Mouse (Mus musculus): ENCODE measurements around the gene Farp1. TPM values are rescaled to one million over a fixed set of nuclear protein-coding genes. Genes with fewer than 3 reads are reported as not detected.

Gene Farp1
- total and polyA plus RNA-seq, 3 experiments = 6.4 to 11.1 (median 10.9) TPM

GRCm38 (mm10) chr14:121210318-121210717 is 175.3 kb downstream of the Farp1 start:
- no peak for TF ChIP-seq POLR2A (IDR thresholded peaks at IDR 0.05; ENCODE audit: insufficient read depth, low read depth, low read length)
- no peak for TF ChIP-seq CTCF (IDR thresholded peaks at IDR 0.05)
- TF ChIP-seq EP300 (IDR thresholded peaks at IDR 0.05; ENCODE audit: insufficient read depth, low read depth, low read length) = no peak
- H3K36me3 ChIP-seq (ENCODE audit: control insufficient read depth, insufficient read depth, low read length) = no peaks in the 10 kb centered on the region

GRCm38 (mm10) chr14:121213650-121214049 is 178.7 kb downstream of the Farp1 start:
- DNase-seq = no peak
- TF ChIP-seq POLR2A (IDR thresholded peaks at IDR 0.05; ENCODE audit: insufficient read depth, low read depth, low read length) = no peak
- TF ChIP-seq CTCF (IDR thresholded peaks at IDR 0.05) = no peak
- TF ChIP-seq EP300 (IDR thresholded peaks at IDR 0.05; ENCODE audit: insufficient read depth, low read depth, low read length) = no peak
- Histone ChIP-seq H3K4me3 (no peak overlapping the region), H3K27ac (no peak overlapping the region), H3K27me3 (ENCODE audit: control insufficient read depth, insufficient read depth, low read length) (no peaks in the 10 kb centered on the region), H3K9ac (ENCODE audit: low read depth, low read length) (no peak overlapping the region), H3K4me1 (ENCODE audit: control insufficient read depth, insufficient read depth, low read length) (no peaks in the 10 kb centered on the region), H3K36me3 (ENCODE audit: control insufficient read depth, insufficient read depth, low read length) (no peaks in the 10 kb centered on the region), H3K79me2 (replicated peaks; ENCODE audit: control insufficient read depth, insufficient read depth, low read length) (no peaks in the 10 kb centered on the region)
- intact Hi-C loops (cut with DNase I) = no loop called here
- WGBS = 87% methylated on average over 4 of the region's 4 CpGs

More at GRCm38 (mm10) chr14:121210318-121210717, 175.3 kb downstream of the Farp1 start:
- intact Hi-C loops (cut with DNase I) = no loop called here
- Histone ChIP-seq H3K9ac (ENCODE audit: low read depth, low read length) (no peak overlapping the region), H3K4me1 (ENCODE audit: control insufficient read depth, insufficient read depth, low read length) (peaks cover under 1% of the 10 kb centered on the region), H3K4me3 (no peak overlapping the region), H3K27ac (no peak overlapping the region), H3K27me3 (ENCODE audit: control insufficient read depth, insufficient read depth, low read length) (no peaks in the 10 kb centered on the region), H3K79me2 (replicated peaks; ENCODE audit: control insufficient read depth, insufficient read depth, low read length) (no peaks in the 10 kb centered on the region)
- 80% methylated on average over 3 of the region's 3 CpGs for WGBS
- no peak for DNase-seq

GRCm38 (mm10) chr14:121214636-121215257 is 179.7 kb downstream of the Farp1 start:
- Histone ChIP-seq H3K27ac (no peak overlapping the region), H3K4me3 (no peak overlapping the region), H3K9ac (ENCODE audit: low read depth, low read length) (no peak overlapping the region), H3K27me3 (ENCODE audit: control insufficient read depth, insufficient read depth, low read length) (no peaks in the 10 kb centered on the region), H3K36me3 (ENCODE audit: control insufficient read depth, insufficient read depth, low read length) (no peaks in the 10 kb centered on the region), H3K79me2 (replicated peaks; ENCODE audit: control insufficient read depth, insufficient read depth, low read length) (no peaks in the 10 kb centered on the region), H3K4me1 (ENCODE audit: control insufficient read depth, insufficient read depth, low read length) (no peaks in the 10 kb centered on the region)
- 74% methylated on average over 11 of the region's 11 CpGs for WGBS
- no peak for DNase-seq
- intact Hi-C loops (cut with DNase I) = no loop called here
- TF ChIP-seq EP300 (IDR thresholded peaks at IDR 0.05; ENCODE audit: insufficient read depth, low read depth, low read length) (no peak), CTCF (IDR thresholded peaks at IDR 0.05) (no peak), POLR2A (IDR thresholded peaks at IDR 0.05; ENCODE audit: insufficient read depth, low read depth, low read length) (no peak)

GRCm38 (mm10) chr14:121215817-121216216 is 180.8 kb downstream of the Farp1 start:
- no peak overlapping the region for H3K9ac ChIP-seq (ENCODE audit: low read depth, low read length)
- no peak overlapping the region for H3K4me3 ChIP-seq
- no peak for TF ChIP-seq POLR2A (IDR thresholded peaks at IDR 0.05; ENCODE audit: insufficient read depth, low read depth, low read length)
- TF ChIP-seq CTCF (IDR thresholded peaks at IDR 0.05) = no peak
- TF ChIP-seq EP300 (IDR thresholded peaks at IDR 0.05; ENCODE audit: insufficient read depth, low read depth, low read length) = no peak
- WGBS = 71% methylated on average over 5 of the region's 5 CpGs
- no peak for DNase-seq
- H3K36me3 ChIP-seq (ENCODE audit: control insufficient read depth, insufficient read depth, low read length) = no peaks in the 10 kb centered on the region
- no peak overlapping the region for H3K27ac ChIP-seq
- no peaks in the 10 kb centered on the region for H3K79me2 ChIP-seq (replicated peaks; ENCODE audit: control insufficient read depth, insufficient read depth, low read length)
- H3K27me3 ChIP-seq (ENCODE audit: control insufficient read depth, insufficient read depth, low read length) = no peaks in the 10 kb centered on the region
- no peaks in the 10 kb centered on the region for H3K4me1 ChIP-seq (ENCODE audit: control insufficient read depth, insufficient read depth, low read length)
- intact Hi-C loops (cut with DNase I) = no loop called here

- Histone ChIP-seq H3K9ac (ENCODE audit: low read depth, low read length) (no peak overlapping the region), H3K36me3 (ENCODE audit: control insufficient read depth, insufficient read depth, low read length) (no peaks in the 10 kb centered on the region), H3K4me1 (ENCODE audit: control insufficient read depth, insufficient read depth, low read length) (no peaks in the 10 kb centered on the region), H3K27ac (no peak overlapping the region), H3K79me2 (replicated peaks; ENCODE audit: control insufficient read depth, insufficient read depth, low read length) (no peaks in the 10 kb centered on the region), H3K27me3 (ENCODE audit: control insufficient read depth, insufficient read depth, low read length) (no peaks in the 10 kb centered on the region), H3K4me3 (no peak overlapping the region)
- intact Hi-C loops (cut with DNase I) = no loop called here
- no peak for DNase-seq
- WGBS = 70% methylated on average over 6 of the region's 6 CpGs
- no peak for TF ChIP-seq POLR2A (IDR thresholded peaks at IDR 0.05; ENCODE audit: insufficient read depth, low read depth, low read length)
- TF ChIP-seq EP300 (IDR thresholded peaks at IDR 0.05; ENCODE audit: insufficient read depth, low read depth, low read length) = no peak
- no peak for TF ChIP-seq CTCF (IDR thresholded peaks at IDR 0.05)
Measured at GRCm38 (mm10) chr14:121216672-121217071, 181.7 kb downstream of the Farp1 start.

GRCm38 (mm10) chr14:121218620-121219019 is 183.6 kb downstream of the Farp1 start:
- Histone ChIP-seq H3K36me3 (ENCODE audit: control insufficient read depth, insufficient read depth, low read length) (no peaks in the 10 kb centered on the region), H3K79me2 (replicated peaks; ENCODE audit: control insufficient read depth, insufficient read depth, low read length) (no peaks in the 10 kb centered on the region), H3K9ac (ENCODE audit: low read depth, low read length) (no peak overlapping the region), H3K4me1 (ENCODE audit: control insufficient read depth, insufficient read depth, low read length) (no peaks in the 10 kb centered on the region), H3K27me3 (ENCODE audit: control insufficient read depth, insufficient read depth, low read length) (no peaks in the 10 kb centered on the region), H3K4me3 (no peak overlapping the region), H3K27ac (no peak overlapping the region)
- intact Hi-C loops (cut with DNase I) = no loop called here
- TF ChIP-seq CTCF (IDR thresholded peaks at IDR 0.05) = peak; percentile 51
- no peak for TF ChIP-seq POLR2A (IDR thresholded peaks at IDR 0.05; ENCODE audit: insufficient read depth, low read depth, low read length)
- no peak for DNase-seq
- 87% methylated on average over 7 of the region's 7 CpGs for WGBS

Measured in heart, adult 2 months (tissue).